Mouse (Mus musculus): ENCODE data around the gene Fam111a.

DNA sequence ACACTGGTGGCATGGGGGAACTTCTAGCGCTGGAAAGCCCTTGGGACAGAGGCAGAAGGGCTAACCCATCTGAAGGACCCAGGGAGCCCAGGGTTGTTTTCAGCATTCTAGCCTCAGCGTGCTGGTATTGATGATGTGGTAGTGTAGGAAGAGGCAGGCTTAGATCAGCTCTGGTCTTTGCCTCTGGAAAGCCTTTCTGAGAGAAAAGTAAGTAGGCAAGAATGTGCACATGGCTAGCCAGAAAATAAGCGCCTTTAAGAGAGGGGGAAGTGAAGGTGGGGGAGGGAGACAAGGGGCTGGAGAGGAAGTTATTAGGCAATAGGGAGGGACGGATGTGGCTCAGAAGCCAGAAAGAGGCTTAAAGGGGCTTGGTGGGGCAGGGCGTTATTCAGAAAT lies 28.5 kb downstream of the Fam111a start:
- no peak for TF ChIP-seq CTCF (IDR thresholded peaks at IDR 0.05; ENCODE audit: control insufficient read depth, insufficient read depth, low read length)
- no peak for TF ChIP-seq POLR2A (IDR thresholded peaks at IDR 0.05; ENCODE audit: borderline replicate concordance, control insufficient read depth, low read depth, low read length)
